Mouse (Mus musculus): ENCODE measurements around the gene Mdc1.

Mdc1 gene

DNA sequence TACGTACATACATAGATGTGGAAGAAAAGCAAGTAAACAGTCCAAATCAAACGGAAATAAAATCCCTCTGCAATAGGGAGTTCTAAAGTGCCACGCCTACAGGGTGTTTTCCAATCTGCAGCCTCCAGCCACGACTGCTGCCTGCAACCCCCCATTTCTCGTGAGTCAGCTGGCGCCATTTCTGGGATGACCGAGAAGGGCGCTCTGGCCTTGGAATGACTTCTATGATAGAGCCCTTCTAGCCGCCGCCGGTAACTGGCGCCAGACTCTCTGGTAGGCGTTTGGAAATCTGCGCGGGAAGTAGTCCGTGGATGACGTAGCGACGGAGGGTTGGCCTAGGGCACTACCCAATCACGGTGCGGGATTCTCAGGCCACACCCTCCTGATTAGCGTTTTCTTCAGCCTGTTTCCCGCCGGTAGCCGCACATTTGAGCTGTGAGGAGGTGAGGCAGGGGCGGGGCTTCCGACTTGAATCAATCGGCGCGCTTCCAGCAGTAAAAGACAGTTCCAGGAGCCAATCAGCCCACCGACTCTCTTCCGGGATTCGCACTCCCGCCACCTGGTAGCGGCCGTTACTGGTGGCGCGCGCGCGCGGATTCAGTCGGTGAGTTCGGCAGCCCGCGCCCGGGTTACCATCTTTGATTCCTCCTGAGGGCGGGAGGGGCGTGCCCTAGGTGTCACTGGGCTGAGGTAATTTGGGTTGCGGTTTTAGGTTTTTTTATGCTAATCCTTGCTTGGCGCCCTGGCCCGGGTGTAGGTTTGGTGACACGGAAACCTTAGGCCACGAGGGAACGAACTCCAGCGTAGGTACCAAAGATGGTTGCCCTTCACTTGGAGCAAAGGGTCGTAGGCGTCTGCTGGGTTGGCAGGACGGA, at the start of gene Mdc1:
Gene Mdc1 (plus strand): TSS at position 440 of the 875 bp plus-strand sequence.
- DNase-seq, result peak; percentile 100

DNA sequence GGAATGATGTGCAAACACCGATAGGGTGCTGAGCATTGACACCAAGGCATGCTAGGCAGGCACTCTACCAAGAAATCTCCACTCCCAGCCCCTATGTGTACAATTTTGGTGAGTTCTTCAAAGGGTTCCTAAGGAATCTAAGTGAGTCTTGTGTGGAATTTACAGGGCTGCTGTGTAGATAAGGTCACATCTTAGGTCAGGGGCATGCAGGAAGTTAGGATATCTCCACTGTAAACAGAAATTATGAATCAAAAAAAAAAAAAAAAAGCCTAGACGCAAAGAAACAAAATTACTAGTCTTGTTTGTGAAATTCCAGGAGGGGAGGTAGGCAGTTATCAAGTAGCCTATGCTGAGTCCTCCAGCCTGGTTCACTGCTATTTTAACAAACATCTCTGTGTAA, 48.5 kb upstream of the Mdc1 start:
- DNase-seq, result no peak

DNA sequence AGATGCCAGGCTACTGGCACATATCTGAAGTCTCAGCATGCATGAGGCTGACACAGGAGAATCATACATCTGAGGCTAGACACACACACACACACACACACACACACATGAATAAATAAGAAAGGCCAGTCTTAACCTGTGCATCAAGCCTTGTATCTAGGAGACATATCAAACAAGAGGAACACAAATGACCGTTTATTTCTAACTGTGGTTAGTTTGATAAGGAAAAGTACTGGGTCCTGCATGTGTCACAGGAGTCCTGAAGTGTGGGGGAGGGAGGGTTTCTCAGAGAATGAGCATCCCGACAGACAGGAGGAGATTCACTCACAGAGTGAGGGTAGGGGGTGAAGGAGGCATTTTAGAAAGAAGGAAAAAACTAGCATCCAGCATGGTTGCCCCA, 46.2 kb upstream of the Mdc1 start:
- DNase-seq, result no peak

DNA sequence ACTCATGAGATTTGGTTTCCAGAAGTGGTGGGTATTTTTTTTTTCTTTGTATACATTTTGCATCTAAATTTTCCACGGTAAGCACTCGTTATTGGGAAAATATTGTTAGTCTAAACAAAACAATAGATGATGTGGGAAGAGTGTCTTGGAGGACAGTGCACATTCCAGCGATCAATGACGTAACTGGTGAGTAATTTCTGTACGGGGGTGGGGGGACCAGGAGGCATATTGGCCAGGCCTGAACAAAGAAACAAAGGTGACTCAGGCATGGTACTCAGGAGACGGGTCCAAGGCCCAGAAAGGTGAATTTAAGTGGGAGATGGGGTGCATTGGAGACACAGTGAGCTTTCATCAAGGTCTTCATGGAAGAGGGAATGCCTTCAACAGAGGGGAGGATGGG, 45.7 kb upstream of the Mdc1 start:
- no peak for DNase-seq

DNA sequence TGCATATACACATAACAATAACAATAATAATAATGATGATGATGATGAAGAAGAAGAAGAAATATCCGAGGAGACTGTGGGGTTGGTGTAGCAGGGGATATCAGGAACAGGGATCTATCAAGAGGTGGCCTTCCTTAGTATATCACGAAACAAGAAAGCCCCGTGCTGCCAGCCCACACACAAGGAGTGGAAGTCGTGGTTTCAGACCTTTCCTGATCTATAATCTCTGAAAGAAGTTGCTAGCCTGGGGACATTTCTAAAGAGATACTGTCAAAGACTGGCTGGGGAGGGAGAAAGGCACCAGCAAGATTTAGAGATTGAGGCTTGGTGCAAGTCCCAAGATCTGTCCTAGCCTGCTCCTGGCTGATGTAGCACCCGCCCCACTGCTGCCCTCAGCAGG, 44.5 kb upstream of the Mdc1 start:
- no peak for DNase-seq

DNA sequence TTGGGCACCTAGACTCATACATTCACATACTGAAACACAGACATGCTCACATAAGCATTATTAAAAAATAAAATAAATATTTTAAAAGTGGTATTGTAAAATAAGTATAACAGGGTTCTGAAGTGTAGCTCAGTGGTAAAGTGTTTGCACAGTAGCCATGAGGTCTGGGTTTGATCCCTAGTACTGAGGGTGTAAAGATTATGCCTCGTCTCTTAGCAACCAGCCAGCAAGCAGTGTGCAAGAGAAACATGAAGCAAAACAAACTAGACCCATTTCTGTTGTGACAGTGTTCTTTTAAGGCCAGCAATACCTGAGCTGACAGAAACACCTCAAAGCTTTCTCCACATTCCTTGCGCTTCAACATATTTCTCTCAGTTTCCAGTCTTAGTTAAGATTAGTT, 40.4 kb upstream of the Mdc1 start:
- DNase-seq, result no peak

DNA sequence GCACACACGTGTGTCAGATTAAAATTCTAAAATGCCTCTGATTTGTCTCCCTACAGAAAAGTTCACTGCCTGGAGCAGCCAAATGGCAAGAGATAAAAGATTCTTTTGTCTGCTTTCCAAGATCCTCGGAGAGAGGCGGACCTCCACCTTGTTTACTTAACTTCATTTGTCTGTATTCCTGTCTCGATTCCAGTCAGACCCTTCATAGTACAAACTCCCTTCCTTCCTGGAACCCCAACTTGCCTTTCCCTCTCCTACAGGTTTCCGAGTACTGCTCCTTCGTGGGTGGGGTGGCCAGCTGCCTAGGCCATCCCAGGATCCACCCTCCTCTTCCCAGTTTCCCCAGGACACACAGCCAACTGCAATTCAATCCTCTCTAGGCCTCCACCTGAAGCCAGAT, 38.3 kb upstream of the Mdc1 start:
- DNase-seq, result peak; percentile 54

DNA sequence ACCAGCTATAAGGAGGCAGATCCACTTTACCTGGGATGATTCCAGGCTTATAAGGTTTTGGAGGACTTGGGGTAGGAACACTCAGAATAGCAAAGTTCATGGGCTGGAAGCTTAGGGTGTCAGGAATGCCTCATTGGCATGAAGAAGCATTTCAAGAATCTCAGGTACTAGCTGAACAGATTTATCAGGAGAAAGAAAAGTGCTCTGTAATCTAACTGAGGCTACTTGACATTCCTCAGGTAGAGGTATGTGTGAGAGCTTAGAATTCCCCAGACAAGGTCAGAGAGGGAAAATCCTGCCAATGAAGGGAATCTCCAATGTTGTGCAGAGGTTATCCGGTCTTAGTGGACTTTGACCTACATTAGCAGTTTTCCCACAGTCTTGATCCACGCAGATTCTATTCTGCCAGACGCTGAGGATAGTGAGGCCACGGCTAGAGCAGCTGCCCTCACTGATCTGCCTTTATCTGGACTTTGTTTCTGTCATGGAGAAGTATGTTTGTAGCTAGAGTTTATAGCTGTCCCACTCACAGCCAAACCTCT, 37.4 kb upstream of the Mdc1 start:
- no peak for DNase-seq

DNA sequence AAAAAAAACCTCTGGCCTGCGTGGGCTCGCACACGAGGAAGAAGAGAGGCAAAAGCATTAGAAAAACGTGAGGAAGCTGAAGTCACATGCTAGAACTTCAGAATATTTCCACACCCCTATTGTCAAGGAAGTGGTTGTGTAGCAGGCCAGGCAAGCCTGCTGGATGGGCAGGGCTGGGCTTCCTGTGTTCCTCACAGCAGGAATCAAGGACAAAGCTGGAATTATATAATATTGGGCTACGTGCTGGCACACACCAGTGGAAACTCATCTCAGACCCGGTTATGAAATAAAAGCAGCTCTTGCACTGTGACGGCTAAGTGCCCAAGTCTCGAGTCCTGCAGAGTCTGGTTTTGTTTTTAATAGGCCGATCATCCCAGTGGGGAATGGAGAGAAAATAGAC, 33.2 kb upstream of the Mdc1 start:
- peak; percentile 81 for DNase-seq

DNA sequence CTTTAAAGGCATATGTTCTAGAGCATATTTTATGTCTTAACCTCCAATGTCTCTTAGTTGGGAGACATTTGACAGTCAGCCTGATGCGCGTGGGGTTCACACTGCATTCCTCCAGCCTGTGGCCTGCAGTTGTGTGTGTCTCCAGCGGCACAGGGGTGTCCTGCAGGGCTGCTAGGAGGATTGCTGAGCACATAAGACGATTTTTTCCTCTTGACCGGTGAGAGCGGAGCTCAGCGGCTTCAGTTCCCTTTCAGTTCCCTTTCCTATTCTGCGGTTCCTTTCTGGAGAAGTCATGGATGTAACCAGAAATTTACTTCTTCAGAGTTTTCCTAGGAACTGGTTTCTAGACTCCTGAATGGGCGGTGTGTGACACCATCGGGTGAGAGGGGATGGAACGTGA, 31.9 kb upstream of the Mdc1 start:
- DNase-seq, result no peak

DNA sequence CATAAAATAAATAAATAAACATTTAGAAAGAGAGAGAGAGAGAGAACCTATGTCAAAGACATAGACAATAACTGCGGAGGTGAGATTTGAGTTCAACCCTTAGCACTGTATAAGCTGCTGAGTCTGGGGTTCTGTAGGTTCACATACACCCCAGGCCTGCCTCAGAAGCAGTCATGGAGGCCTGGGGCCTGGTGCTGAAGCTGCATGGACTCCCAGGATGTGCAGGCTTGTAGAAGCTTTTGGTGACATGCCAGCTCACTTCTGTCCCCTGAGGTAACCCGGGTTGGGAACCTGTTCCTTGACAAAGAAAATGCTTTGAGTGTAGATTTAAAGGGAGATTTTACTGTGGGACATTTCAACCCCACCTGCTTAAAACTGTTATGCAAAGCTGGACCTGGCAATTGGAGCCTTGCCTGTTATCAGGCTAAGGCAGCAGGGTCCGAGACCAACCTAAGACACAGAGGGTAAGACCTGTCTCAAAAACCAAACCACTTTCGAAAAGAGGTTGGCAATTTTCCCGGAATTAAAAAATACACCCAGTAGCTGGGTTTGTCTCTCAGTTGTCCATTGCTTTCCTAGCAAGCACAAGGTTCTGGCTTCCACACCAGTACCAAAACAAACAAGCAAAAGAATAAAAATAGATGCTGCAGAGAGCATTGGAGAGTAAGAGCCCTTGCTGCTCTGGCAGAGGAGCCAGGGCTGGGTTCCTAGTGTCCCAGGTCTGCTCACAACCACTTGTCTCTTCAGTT, 30.2 kb upstream of the Mdc1 start:
- no peak for DNase-seq

DNA sequence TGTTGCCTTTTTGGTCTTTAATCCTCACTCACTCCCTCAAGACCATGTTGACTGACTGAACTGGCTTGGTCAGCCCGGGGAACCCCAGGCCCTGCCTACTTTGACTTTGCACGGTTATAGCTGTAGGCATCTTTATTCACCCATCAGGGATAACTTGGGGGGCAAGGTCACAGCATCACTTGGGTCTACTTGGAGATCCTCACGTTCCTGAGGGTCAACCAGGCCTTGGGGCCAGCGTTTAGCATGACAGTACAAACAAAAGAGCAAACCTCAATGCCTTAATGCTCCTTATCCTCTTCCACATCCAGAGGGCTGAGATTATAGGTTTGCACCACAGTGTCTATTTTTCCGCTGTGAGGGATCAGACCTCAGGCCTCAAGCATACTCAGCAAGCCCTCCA, 29.0 kb upstream of the Mdc1 start:
- no peak for DNase-seq

DNA sequence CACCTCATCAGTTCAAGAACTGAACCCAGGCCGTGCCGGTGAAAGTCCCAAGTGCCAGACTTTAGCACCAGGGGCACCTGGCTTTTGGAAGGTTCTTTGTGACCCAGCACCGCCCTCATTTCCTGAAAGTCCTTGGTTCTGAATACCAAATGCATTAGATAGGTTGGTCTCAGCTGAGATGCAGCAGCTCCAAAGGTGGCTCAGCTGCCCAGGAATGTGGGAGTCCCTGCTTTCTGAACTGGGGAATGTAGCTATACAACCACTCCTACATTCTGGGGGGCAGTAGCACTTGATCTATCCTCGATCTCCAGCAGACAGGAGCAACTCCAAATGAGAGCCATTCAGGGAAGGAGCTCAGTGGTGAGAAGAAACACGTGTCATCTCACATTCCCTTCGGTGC, 28.6 kb upstream of the Mdc1 start:
- no peak for DNase-seq

DNA sequence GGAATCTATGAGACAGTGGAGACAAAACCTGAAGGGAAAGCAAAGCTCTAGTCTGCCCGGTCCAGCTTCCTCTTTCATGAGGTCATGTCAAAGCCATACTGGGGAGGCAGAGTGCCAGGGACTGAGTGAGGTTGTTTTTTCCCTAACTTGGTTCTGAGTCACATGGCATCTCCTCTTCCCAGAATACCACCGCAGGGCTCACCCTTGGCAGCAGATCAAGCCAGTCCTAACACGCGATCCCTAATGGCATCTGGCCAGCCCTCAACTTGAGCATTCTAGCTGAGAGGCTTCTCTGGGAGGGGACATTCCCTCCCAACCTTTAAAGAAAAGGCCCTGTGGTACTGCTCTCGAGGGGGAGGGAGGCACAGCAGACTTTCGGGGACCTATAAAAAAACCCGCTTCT, 28.1 kb upstream of the Mdc1 start:
- peak; percentile 99 for DNase-seq

DNA sequence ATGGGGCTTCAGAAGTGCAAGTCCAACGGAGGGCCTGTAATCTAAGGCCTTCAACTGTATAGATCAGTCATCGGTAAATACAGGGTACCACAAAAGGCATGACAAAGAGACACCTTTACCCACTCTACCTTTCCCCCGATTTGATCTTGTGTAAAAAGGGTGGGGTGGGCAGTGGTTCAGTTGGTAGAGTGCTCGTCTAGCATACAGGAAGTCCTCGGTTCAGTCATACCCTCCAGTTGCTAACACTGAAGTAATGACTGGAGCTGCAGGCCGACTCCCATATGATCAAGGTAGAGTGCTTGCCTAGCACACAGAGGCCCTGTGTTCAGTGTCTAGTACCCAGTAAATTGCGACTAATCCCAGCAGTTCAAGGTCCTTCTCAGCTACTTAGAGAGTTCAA, 27.7 kb upstream of the Mdc1 start:
- DNase-seq, result no peak

DNA sequence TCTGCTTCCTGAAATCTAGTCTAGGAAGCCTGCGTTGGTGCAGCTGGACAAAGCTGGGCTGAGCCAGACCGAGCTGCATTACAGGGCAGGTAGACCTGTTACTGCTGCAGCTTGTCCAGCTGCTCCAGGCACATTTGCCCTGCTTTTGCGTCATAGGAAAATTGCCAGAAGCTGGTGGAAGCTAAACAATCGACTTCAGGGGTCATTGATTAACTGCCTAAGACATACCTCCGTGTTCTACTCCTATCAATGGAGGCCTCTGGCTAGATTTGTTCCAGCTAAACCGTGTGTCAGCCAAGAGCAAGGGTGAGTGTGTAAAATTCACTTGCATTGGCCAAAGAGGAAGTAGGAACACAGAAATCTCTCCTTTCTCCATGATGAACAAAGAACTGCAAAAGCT, 26.6 kb upstream of the Mdc1 start:
- no peak for DNase-seq

DNA sequence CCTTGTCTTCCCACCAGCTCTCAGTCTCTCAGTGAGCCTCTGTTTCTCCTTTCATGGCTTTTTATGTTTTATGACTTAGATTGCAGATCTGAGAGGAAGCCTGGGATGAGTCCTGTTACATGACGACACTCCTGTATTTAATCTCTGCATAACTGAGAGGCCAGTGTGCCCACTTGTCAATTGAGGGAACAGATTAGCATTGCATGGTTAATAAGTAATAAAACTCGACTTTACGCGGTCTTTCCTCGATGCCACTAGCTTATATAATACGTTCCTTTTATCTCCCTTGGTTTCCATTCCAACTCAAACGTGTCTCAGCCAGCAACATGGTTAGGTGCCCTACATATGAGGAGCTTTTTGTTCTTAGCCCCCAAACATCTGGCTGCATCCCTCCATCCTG, 25.5 kb upstream of the Mdc1 start:
- DNase-seq, result no peak

DNA sequence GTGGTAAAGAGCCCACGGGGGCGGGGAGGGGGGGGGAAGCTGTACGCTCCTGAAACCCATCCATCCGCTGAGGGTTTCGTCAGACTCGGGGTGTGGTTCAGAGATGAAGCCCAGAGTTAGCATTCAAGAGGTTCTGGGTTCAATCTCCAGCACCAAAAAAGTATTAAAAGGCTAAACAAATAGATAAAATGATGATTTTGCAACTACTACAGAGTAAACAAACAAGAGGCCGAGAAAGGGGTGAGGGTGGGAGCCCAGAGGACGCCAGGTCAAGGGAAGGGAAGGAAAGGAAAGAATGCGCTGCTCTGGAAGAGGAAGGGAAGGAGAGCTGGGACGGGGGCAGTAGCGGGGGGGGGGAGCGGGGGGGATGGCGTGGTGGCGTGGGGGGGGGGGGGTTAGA, 24.6 kb upstream of the Mdc1 start:
- no peak for DNase-seq

DNA sequence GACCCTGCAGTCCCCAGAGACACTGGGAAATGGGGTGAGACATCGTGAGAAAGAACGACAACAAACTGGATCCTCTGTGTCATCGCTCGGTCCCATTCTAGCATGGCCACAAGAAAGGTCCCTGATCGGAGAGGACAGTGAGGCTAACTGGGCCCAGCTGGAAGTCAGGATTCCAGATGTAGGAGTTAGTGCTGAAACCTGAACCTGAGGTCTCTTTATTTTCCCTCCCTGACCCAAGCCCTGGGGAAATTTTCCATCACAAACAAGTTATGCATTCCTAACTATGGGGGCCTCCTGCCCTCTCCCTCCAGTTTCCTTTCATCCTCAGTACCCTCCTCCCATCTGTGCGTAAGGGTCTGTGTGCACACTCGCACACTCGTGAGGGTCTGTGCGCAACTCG, 24.1 kb upstream of the Mdc1 start:
- no peak for DNase-seq

DNA sequence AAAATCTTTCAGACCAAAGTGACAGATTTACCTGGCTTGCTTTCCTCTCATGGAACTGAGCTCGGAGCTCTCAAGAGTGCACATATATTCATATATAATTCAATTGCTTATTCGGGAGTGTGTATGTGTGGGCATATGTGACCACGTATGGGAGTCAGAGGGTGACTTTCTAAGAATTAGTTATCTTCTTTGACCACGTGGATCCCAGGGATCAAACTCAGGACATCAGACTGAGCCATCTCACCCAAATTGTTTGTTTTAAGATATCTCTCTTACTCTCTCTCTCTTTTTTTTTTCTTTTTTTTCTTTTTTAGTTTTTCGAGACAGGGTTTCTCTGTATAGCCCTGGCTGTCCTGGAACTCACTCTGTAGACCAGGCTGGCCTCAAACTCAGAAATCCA, 21.2 kb upstream of the Mdc1 start:
- no peak for DNase-seq

DNA sequence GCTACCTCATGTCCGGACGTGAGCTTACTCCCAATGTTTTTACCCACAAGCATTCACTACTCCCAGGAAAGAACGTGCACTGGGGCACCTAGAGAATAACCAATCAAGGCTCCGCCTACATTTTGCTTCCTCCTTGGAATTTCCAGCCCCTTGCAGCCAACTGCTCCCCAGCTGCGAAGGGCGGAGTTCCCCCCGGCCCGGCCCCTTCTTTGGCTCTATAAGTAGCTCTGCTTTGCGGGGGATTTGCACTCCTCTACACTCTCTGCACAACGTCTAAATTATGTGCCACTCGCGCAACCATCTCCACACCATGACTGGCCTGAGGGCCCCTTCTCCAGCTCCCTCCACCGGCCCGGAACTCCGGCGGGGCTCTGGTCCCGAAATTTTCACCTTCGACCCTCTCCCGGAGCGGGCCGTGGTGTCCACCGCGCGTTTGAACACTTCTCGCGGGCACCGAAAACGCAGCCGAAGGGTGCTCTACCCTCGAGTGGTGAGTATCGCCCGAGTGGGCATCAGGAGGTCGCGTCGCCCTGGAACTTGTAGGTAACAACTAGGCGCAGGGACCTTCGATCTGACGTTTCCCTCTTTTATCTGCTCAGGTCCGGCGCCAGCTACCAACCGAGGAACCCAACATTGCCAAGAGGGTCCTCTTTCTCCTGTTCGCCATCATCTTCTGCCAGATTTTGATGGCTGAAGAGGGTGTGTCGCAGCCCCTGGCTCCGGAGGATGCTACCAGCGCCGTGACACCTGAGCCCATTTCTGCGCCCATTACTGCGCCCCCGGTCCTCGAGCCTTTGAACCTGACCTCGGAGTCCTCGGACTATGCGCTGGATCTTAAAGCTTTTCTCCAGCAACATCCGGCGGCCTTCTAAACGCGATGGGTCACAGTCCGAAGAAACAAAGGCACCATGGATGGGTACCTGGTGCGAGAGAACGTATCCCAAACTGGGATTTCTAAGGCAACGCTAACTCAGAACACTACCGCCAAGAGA, 19.6 kb upstream of the Mdc1 start, which contains the start of gene Ier3:
Gene Ier3 (plus strand): TSS at position 246 of the 992 bp plus-strand sequence.
- DNase-seq, result peak; percentile 97

DNA sequence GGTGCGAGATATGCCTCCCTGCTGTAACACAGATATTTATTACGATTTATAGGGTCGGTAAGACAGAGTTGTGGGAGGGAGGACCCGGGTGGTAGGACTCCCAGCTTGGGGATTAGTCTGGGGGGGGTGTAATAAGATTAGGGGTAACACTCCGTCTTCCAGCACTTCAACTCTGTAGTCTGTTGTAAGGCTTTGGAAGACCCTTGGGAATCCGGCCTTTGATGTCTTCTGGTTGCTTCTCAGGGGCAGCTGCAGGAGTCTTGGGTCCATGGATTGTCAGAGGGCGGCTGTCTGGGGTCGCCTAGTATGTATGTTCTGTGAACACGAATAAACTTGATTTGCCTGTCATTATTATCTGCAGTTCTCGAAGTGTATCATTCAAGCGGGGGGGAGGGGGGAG, 18.8 kb upstream of the Mdc1 start:
- DNase-seq, result no peak

All from lung, postnatal 10 days (tissue).